Mouse (Mus musculus) small intestine, adult 2 months (tissue): ENCODE measurements around the gene Bag3.

Experiments used
- CTCF ChIP-seq: fragments of 200-500 bp; IDR thresholded peaks from 2 replicates; pipeline ENCODE4 v1.5.1; 2012; ENCODE audit warnings: low read depth, mild to moderate bottlenecking, control low read depth, inconsistent platforms, low read length, moderate library complexity, mixed read lengths; ENCODE audit not compliant: insufficient replicate concordance, insufficient read length; ENCODE audit errors: extremely low read depth
- POLR2A ChIP-seq: fragments of 200-500 bp; IDR thresholded peaks from 2 replicates; pipeline ENCODE4 v1.6.1; 2012; ENCODE audit warnings: low read depth, mild to moderate bottlenecking, control low read depth, inconsistent platforms, low read length, moderate library complexity

- TF ChIP-seq CTCF (no peak), POLR2A (no peak)
These were observed 23.6 kb upstream of the Bag3 start for GRCm38 (mm10) chr7:128499801-128500200.
